ENCODE assay signal across 9 mouse cellular contexts in genomic region chr2:166324439-166324838, GRCm38 (mm10).
DNase-seq lines count a peak whose midpoint lies in the region; ATAC-seq lines count a peak whose summit lies in the region.
"Had no signal": no experiment of that assay in that cellular context is flagged by ENCODE, and none has a peak within 500 bp of the region (broad histone marks: within the 10 kb centered on the region; RNA-seq: fewer than 3 reads in every experiment).

No protein-coding gene starts in this region.

- no peak for DNase-seq in heart, adult 8-10 months (ENCODE audit: low spot score)
- peak; percentile 50 for DNase-seq in adrenal gland, postnatal 25 days
- no peak for DNase-seq in limb, embryonic 10.5 days (ENCODE audit: low spot score)
- DNase-seq in gastrocnemius, adult 18-20 months (ENCODE audit: low spot score) = no peak
- DNase-seq in spleen, postnatal 36 days (ENCODE audit: low spot score in 2 of 2) = no peak

- peak overlapping the region; percentile 3; the same call in 1 of the 2 replicates for H3K4me2 ChIP-seq in heart, embryonic 13.5 days
- no peak overlapping the region for H3K4me2 ChIP-seq in hindbrain, embryonic 15.5 days
- H3K4me2 ChIP-seq in stomach, embryonic 15.5 days = no peak overlapping the region

- H3K9me3 ChIP-seq in heart, embryonic 13.5 days = no peaks in the 10 kb centered on the region
- H3K9me3 ChIP-seq in hindbrain, embryonic 15.5 days = no peaks in the 10 kb centered on the region
- H3K9me3 ChIP-seq in limb, embryonic 10.5 days (replicated peaks) = no peaks in the 10 kb centered on the region
- no peaks in the 10 kb centered on the region for H3K9me3 ChIP-seq in stomach, embryonic 15.5 days
- H3K9me3 ChIP-seq: megakaryocyte, embryonic 14.5 days had no signal

- H3K36me3 ChIP-seq in heart, embryonic 13.5 days = no peaks in the 10 kb centered on the region
- H3K36me3 ChIP-seq in hindbrain, embryonic 15.5 days = no peaks in the 10 kb centered on the region
- H3K36me3 ChIP-seq in limb, embryonic 10.5 days = no peaks in the 10 kb centered on the region
- no peaks in the 10 kb centered on the region for H3K36me3 ChIP-seq in stomach, embryonic 15.5 days

- 14% methylated on average over 10 of the region's 10 CpGs for WGBS in heart, embryonic 13.5 days
- WGBS in hindbrain, embryonic 15.5 days = 20% methylated on average over 10 of the region's 10 CpGs
- 70% methylated on average over 10 of the region's 10 CpGs for WGBS in limb, embryonic 10.5 days
- WGBS in stomach, embryonic 15.5 days = 20% methylated on average over 10 of the region's 10 CpGs

- H3K9ac ChIP-seq in heart, embryonic 13.5 days = peak overlapping the region; percentile 57
- no peak overlapping the region for H3K9ac ChIP-seq in hindbrain, embryonic 15.5 days
- H3K9ac ChIP-seq in stomach, embryonic 15.5 days = no peak overlapping the region

- no peaks in the 10 kb centered on the region for H3K27me3 ChIP-seq in heart, embryonic 13.5 days (replicated peaks)
- no peaks in the 10 kb centered on the region for H3K27me3 ChIP-seq in hindbrain, embryonic 15.5 days
- H3K27me3 ChIP-seq in limb, embryonic 10.5 days (ENCODE audit: low read depth, poor library complexity, severe bottlenecking) = no peaks in the 10 kb centered on the region
- no peaks in the 10 kb centered on the region for H3K27me3 ChIP-seq in stomach, embryonic 15.5 days (replicated peaks)

- peaks cover 48% of the 10 kb centered on the region for H3K4me1 ChIP-seq in heart, embryonic 13.5 days
- H3K4me1 ChIP-seq in hindbrain, embryonic 15.5 days (replicated peaks) = peaks cover 28% of the 10 kb centered on the region
- H3K4me1 ChIP-seq in limb, embryonic 10.5 days = peaks cover 59% of the 10 kb centered on the region
- H3K4me1 ChIP-seq in stomach, embryonic 15.5 days = peaks cover 34% of the 10 kb centered on the region
- H3K4me1 ChIP-seq: megakaryocyte, embryonic 14.5 days had no signal

- H3K4me3 ChIP-seq in heart, embryonic 13.5 days = no peak overlapping the region
- no peak overlapping the region for H3K4me3 ChIP-seq in hindbrain, embryonic 15.5 days
- H3K4me3 ChIP-seq in limb, embryonic 10.5 days = no peak overlapping the region
- H3K4me3 ChIP-seq in stomach, embryonic 15.5 days (replicated peaks) = no peak overlapping the region
- H3K4me3 ChIP-seq: megakaryocyte, embryonic 14.5 days had no signal

- peak overlapping the region; percentile 71 for H3K27ac ChIP-seq in heart, embryonic 13.5 days (replicated peaks)
- H3K27ac ChIP-seq in hindbrain, embryonic 15.5 days (replicated peaks) = no peak overlapping the region
- H3K27ac ChIP-seq in limb, embryonic 10.5 days = peak overlapping the region; percentile 72
- peak overlapping the region; percentile 85 for H3K27ac ChIP-seq in stomach, embryonic 15.5 days

- no peak; the same call in 1 of the 2 replicates for ATAC-seq in heart, embryonic 13.5 days (ENCODE audit: extremely low read depth, insufficient number of reproducible peaks, low FRiP score, low TSS enrichment)
- peak; percentile 55; the same call in 1 of the 2 replicates for ATAC-seq in hindbrain, embryonic 15.5 days (ENCODE audit: low FRiP score, low read depth)
- peak; percentile 36; the same call in 1 of the 2 replicates for ATAC-seq in stomach, embryonic 15.5 days (ENCODE audit: insufficient read depth, low FRiP score, low read depth)
